Mouse (Mus musculus): ENCODE results near the gene Vsig10. TPM values are rescaled to one million over a fixed set of nuclear protein-coding genes. Genes with fewer than 3 reads are reported as not detected.

Vsig10 gene
- polyA plus RNA-seq, 1 experiment from 2014 or later, result 1.1 TPM

- Histone ChIP-seq H3K27ac (ENCODE audit: low read depth, low read length) (no peak overlapping the region), H3K4me1 (ENCODE audit: control insufficient read depth, insufficient read depth, low read length) (no peaks in the 10 kb centered on the region), H3K27me3 (replicated peaks; ENCODE audit: control insufficient read depth, insufficient read depth, low read length) (no peaks in the 10 kb centered on the region), H3K36me3 (ENCODE audit: control insufficient read depth, insufficient read depth, low read length) (no peaks in the 10 kb centered on the region), H3K9ac (ENCODE audit: low read length) (no peak overlapping the region), H3K4me2 (ENCODE audit: low read length) (no peak overlapping the region), H3K4me3 (ENCODE audit: low read depth, low read length) (no peak overlapping the region), H3K9me3 (replicated peaks; ENCODE audit: control insufficient read depth, low read length) (no peaks in the 10 kb centered on the region)
- DNase-seq (ENCODE audit: low spot score) (no peak), ATAC-seq (no peak)
- 86% methylated on average over 6 of the region's 6 CpGs for WGBS
These were observed 78.5 kb downstream of the Vsig10 start for GRCm38 (mm10) chr5:117397371-117397770.

GRCm38 (mm10) chr5:117398007-117398550 is 79.2 kb downstream of the Vsig10 start:
- DNase-seq (ENCODE audit: low spot score), result no peak
- H3K27ac ChIP-seq (ENCODE audit: low read depth, low read length), result no peak overlapping the region
- WGBS, result 9% methylated on average over 4 of the region's 5 CpGs

GRCm38 (mm10) chr5:117399281-117399680 is 80.4 kb downstream of the Vsig10 start:
- H3K27me3 ChIP-seq (replicated peaks; ENCODE audit: control insufficient read depth, insufficient read depth, low read length), result no peaks in the 10 kb centered on the region
- H3K4me3 ChIP-seq (ENCODE audit: low read depth, low read length), result no peak overlapping the region
- no peaks in the 10 kb centered on the region for H3K36me3 ChIP-seq (ENCODE audit: control insufficient read depth, insufficient read depth, low read length)
- no peak overlapping the region for H3K9ac ChIP-seq (ENCODE audit: low read length)
- H3K9me3 ChIP-seq (replicated peaks; ENCODE audit: control insufficient read depth, low read length), result no peaks in the 10 kb centered on the region
- no peaks in the 10 kb centered on the region for H3K4me1 ChIP-seq (ENCODE audit: control insufficient read depth, insufficient read depth, low read length)
- DNase-seq (ENCODE audit: low spot score), result no peak
- no peak overlapping the region for H3K4me2 ChIP-seq (ENCODE audit: low read length)
- 83% methylated on average over 9 of the region's 9 CpGs for WGBS
- ATAC-seq, result no peak
- H3K27ac ChIP-seq (ENCODE audit: low read depth, low read length), result no peak overlapping the region

More at GRCm38 (mm10) chr5:117398007-117398550, 79.2 kb downstream of the Vsig10 start:
- Histone ChIP-seq H3K4me2 (ENCODE audit: low read length) (no peak overlapping the region), H3K4me3 (ENCODE audit: low read depth, low read length) (no peak overlapping the region), H3K9me3 (replicated peaks; ENCODE audit: control insufficient read depth, low read length) (no peaks in the 10 kb centered on the region), H3K27me3 (replicated peaks; ENCODE audit: control insufficient read depth, insufficient read depth, low read length) (no peaks in the 10 kb centered on the region), H3K9ac (ENCODE audit: low read length) (no peak overlapping the region), H3K36me3 (ENCODE audit: control insufficient read depth, insufficient read depth, low read length) (no peaks in the 10 kb centered on the region), H3K4me1 (ENCODE audit: control insufficient read depth, insufficient read depth, low read length) (no peaks in the 10 kb centered on the region)
- no peak for ATAC-seq

GRCm38 (mm10) chr5:117403609-117404008 is 84.7 kb downstream of the Vsig10 start:
- Histone ChIP-seq H3K9me3 (replicated peaks; ENCODE audit: control insufficient read depth, low read length) (no peaks in the 10 kb centered on the region), H3K9ac (ENCODE audit: low read length) (no peak overlapping the region), H3K36me3 (ENCODE audit: control insufficient read depth, insufficient read depth, low read length) (no peaks in the 10 kb centered on the region), H3K4me2 (ENCODE audit: low read length) (no peak overlapping the region), H3K27ac (ENCODE audit: low read depth, low read length) (no peak overlapping the region), H3K4me3 (ENCODE audit: low read depth, low read length) (no peak overlapping the region), H3K4me1 (ENCODE audit: control insufficient read depth, insufficient read depth, low read length) (no peaks in the 10 kb centered on the region), H3K27me3 (replicated peaks; ENCODE audit: control insufficient read depth, insufficient read depth, low read length) (no peaks in the 10 kb centered on the region)
- no peak for ATAC-seq
- WGBS, result 90% methylated on average over 8 of the region's 8 CpGs
- no peak for DNase-seq (ENCODE audit: low spot score)

Other genes starting within 250 kb of the Vsig10 start
- gene Suds3, start 203.0 kb upstream of the Vsig10 start, polyA plus RNA-seq (2014; fragmentation: Nextera tagmentation; extraction: Ambion mirVana), result 49.5 and 55.5 TPM in 2 replicates
- 32.1 and 48.7 TPM in 2 replicates for gene Taok3, start 199.0 kb upstream of the Vsig10 start, polyA plus RNA-seq (2014; fragmentation: Nextera tagmentation; extraction: Ambion mirVana)
- 1,292 and 1,314 TPM in 2 replicates for gene Pebp1, start 31.5 kb upstream of the Vsig10 start, polyA plus RNA-seq (2014; fragmentation: Nextera tagmentation; extraction: Ambion mirVana)
- 115 and 180 TPM in 2 replicates for gene Wsb2, start 38.2 kb downstream of the Vsig10 start, polyA plus RNA-seq (2014; fragmentation: Nextera tagmentation; extraction: Ambion mirVana)
- gene Rfc5, start 70.0 kb downstream of the Vsig10 start, polyA plus RNA-seq (2014; fragmentation: Nextera tagmentation; extraction: Ambion mirVana), result 47.6 and 54.7 TPM in 2 replicates
- gene Ksr2, start 94.9 kb downstream of the Vsig10 start, polyA plus RNA-seq (2014; fragmentation: Nextera tagmentation; extraction: Ambion mirVana), result 1.4 and 2.7 TPM in 2 replicates

All from forebrain, embryonic 14.5 days (tissue).